Mouse (Mus musculus) lung, adult 2 months (tissue): ENCODE measurements around the gene Slc6a18.

Source experiments
- CTCF ChIP-seq: fragments of 200-500 bp; IDR thresholded peaks from 2 replicates; pipeline ENCODE4 v1.5.1; 2011; ENCODE audit warnings: mild to moderate bottlenecking, low read length, control low read depth; ENCODE audit not compliant: insufficient read depth
- POLR2A ChIP-seq: fragments of 200-500 bp; IDR thresholded peaks from 2 replicates; pipeline ENCODE4 v1.6.1; 2011; ENCODE audit warnings: low read depth, mild to moderate bottlenecking, control low read depth, low read length, borderline replicate concordance; ENCODE audit errors: extremely low read depth

DNA sequence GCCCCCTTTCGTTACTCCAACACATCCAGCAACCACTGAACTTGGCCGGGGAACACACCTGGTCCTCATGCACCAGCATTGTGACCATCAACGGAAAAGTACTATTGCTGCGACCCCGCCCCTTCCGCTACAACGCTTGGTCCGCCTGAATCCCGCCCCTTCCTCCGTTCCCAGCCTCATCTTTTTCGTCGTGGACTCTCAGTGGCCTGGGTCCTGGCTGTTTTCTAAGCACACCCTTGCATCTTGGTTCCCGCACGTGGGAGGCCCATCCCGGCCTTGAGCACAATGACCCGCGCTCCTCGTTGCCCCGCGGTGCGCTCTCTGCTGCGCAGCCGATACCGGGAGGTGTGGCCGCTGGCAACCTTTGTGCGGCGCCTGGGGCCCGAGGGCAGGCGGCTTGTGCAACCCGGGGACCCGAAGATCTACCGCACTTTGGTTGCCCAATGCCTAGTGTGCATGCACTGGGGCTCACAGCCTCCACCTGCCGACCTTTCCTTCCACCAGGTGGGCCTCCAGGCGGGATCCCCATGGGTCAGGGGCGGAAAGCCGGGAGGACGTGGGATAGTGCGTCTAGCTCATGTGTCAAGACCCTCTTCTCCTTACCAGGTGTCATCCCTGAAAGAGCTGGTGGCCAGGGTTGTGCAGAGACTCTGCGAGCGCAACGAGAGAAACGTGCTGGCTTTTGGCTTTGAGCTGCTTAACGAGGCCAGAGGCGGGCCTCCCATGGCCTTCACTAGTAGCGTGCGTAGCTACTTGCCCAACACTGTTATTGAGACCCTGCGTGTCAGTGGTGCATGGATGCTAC, 50.9 kb downstream of the Slc6a18 start, which contains the start of gene Tert:
- TF ChIP-seq CTCF (peak; percentile 52; the same call in 1 of the 2 replicates), POLR2A (no peak)
